Mouse (Mus musculus) E14TG2a.4 (cell line): ENCODE data around the gene Skil.

Experiments used
- CTCF ChIP-seq: conservative IDR thresholded peaks from 2 replicates; pipeline ENCODE4 v1.5.1; 2014; ENCODE audit warnings: low read length
- NANOG ChIP-seq: IDR thresholded peaks from 2 replicates; pipeline ENCODE4 v1.6.1; 2014; ENCODE audit warnings: borderline replicate concordance, low read length, mixed read lengths

GRCm38 (mm10) chr3:31165803-31166202 lies 70.9 kb downstream of the Skil start:
- no peak for TF ChIP-seq NANOG
- TF ChIP-seq CTCF = no peak
